Mouse (Mus musculus): Measurements from ENCODE around the gene Golga5. TPM values are rescaled to one million over a fixed set of nuclear protein-coding genes. Genes with fewer than 3 reads are reported as not detected.

Gene Golga5
- polyA plus RNA-seq, 1 experiment from 2014 or later, result 32.5 TPM

DNA sequence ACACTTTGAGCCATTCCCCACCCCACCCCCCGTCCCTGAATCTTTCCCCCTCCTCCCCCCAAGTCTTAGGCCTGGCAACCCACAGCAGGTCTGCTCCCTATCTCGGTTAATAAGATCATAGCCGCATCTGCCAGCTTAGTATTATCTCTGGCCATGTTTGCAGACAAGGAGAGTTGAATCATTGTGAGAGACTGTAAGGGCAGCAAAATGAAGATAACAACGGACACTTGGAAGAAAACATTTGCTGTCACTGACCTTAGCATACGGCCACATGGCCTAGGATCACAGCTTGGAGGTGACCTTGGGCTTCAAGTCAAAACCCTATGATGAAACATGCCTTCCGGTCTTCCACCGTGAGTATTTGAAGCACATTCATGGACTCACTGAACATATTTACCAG, 28.4 kb upstream of the Golga5 start:
- H3K27me3 ChIP-seq (ENCODE audit: control insufficient read depth, insufficient read depth, low read length), result no peaks in the 10 kb centered on the region
- H3K4me2 ChIP-seq (ENCODE audit: low read depth, low read length, severe bottlenecking), result no peak overlapping the region
- H3K9ac ChIP-seq (ENCODE audit: low read length), result no peak overlapping the region
- no peak overlapping the region for H3K4me3 ChIP-seq (ENCODE audit: low read depth, low read length)
- H3K36me3 ChIP-seq (ENCODE audit: control insufficient read depth, insufficient read depth, low read length), result no peaks in the 10 kb centered on the region
- 85% methylated on average over 7 of the region's 7 CpGs for WGBS
- H3K9me3 ChIP-seq (ENCODE audit: control insufficient read depth, low read length), result no peaks in the 10 kb centered on the region
- ATAC-seq (replicated peaks; ENCODE audit: low FRiP score) (no peak), DNase-seq (ENCODE audit: low spot score) (no peak)
- H3K27ac ChIP-seq (ENCODE audit: low read depth, low read length), result no peak overlapping the region
- peaks cover 2% of the 10 kb centered on the region; the same call in 1 of the 2 replicates for H3K4me1 ChIP-seq (replicated peaks; ENCODE audit: control insufficient read depth, insufficient read depth, low read length)

DNA sequence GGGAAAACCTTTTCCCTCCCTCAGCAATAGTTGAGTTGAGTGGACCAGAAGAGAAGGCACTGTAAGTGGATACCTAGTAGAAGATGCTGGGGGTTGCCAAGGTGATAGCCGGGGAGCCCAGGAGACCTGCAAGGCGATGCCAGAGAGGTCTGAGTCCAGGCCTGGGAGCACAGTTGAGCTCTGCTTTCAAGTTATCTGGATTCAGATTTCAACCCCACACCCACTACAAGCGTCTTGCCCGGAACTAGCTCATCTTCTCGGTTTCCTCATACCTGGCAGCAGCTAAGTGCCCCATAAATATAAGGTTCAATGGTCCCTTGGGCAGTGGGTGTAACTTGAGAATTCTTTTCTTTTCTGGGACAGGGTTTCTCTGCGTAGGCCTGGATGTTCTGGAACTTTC, 27.8 kb upstream of the Golga5 start:
- Histone ChIP-seq H3K4me2 (ENCODE audit: low read depth, low read length, severe bottlenecking) (no peak overlapping the region), H3K36me3 (ENCODE audit: control insufficient read depth, insufficient read depth, low read length) (no peaks in the 10 kb centered on the region), H3K27ac (ENCODE audit: low read depth, low read length) (no peak overlapping the region), H3K9ac (ENCODE audit: low read length) (no peak overlapping the region), H3K4me1 (replicated peaks; ENCODE audit: control insufficient read depth, insufficient read depth, low read length) (peaks cover 2% of the 10 kb centered on the region; the same call in 1 of the 2 replicates), H3K9me3 (ENCODE audit: control insufficient read depth, low read length) (no peaks in the 10 kb centered on the region), H3K27me3 (ENCODE audit: control insufficient read depth, insufficient read depth, low read length) (no peaks in the 10 kb centered on the region), H3K4me3 (ENCODE audit: low read depth, low read length) (no peak overlapping the region)
- no peak for DNase-seq (ENCODE audit: low spot score)
- no peak for ATAC-seq (replicated peaks; ENCODE audit: low FRiP score)
- 91% methylated on average over 6 of the region's 6 CpGs for whole genome bisulfite sequencing

DNA sequence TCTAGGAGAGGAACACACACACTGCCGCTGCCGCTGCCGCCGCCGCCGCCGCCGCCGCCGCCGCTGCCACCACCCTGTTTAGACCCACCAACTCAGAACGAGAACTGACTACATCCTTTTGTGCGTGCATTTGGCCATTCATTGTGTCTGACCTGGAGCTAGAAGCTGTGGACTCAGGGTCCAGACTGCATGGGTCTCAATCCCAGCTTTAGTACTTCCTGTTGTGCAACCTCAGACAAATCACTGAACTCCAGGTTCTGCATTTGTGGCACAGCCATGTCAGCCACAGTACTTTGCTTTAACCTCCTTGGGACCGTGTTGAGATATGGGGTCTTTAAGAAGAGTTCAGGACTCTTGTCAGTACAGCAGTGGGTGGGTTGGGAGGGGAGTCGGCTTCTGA, 26.3 kb upstream of the Golga5 start:
- no peak overlapping the region for H3K4me2 ChIP-seq (ENCODE audit: low read depth, low read length, severe bottlenecking)
- no peak overlapping the region for H3K27ac ChIP-seq (ENCODE audit: low read depth, low read length)
- H3K27me3 ChIP-seq (ENCODE audit: control insufficient read depth, insufficient read depth, low read length), result no peaks in the 10 kb centered on the region
- peaks cover 2% of the 10 kb centered on the region; the same call in 1 of the 2 replicates for H3K4me1 ChIP-seq (replicated peaks; ENCODE audit: control insufficient read depth, insufficient read depth, low read length)
- no peak for ATAC-seq (replicated peaks; ENCODE audit: low FRiP score)
- no peaks in the 10 kb centered on the region for H3K9me3 ChIP-seq (ENCODE audit: control insufficient read depth, low read length)
- H3K36me3 ChIP-seq (ENCODE audit: control insufficient read depth, insufficient read depth, low read length), result no peaks in the 10 kb centered on the region
- no peak for DNase-seq (ENCODE audit: low spot score)
- 94% methylated on average over 15 of the region's 15 CpGs for WGBS
- no peak overlapping the region for H3K9ac ChIP-seq (ENCODE audit: low read length)
- no peak overlapping the region for H3K4me3 ChIP-seq (ENCODE audit: low read depth, low read length)

DNA sequence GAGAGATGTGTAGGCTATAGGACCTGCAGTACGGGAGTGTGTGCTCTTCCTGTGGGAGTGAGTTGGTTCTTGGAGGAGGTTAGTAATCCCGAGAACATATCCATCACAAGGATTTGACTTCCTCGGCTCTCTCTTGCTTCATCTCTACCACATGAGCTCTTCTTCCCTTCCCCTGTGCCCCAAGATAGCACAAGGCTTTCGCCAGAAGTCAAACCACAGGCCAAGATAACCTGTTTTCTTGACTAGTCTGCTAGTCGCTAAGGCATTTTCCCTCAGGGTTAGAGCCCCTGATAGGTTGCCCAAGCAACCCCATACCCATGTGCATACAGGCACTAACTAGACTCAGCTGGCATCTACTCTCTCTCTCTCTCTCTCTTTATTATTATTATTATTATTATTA, 25.3 kb upstream of the Golga5 start:
- DNase-seq (ENCODE audit: low spot score) (no peak), ATAC-seq (replicated peaks; ENCODE audit: low FRiP score) (no peak)
- Histone ChIP-seq H3K4me1 (replicated peaks; ENCODE audit: control insufficient read depth, insufficient read depth, low read length) (peaks cover 2% of the 10 kb centered on the region; the same call in 1 of the 2 replicates), H3K9me3 (ENCODE audit: control insufficient read depth, low read length) (no peaks in the 10 kb centered on the region), H3K4me3 (ENCODE audit: low read depth, low read length) (no peak overlapping the region), H3K4me2 (ENCODE audit: low read depth, low read length, severe bottlenecking) (no peak overlapping the region), H3K36me3 (ENCODE audit: control insufficient read depth, insufficient read depth, low read length) (no peaks in the 10 kb centered on the region), H3K27me3 (ENCODE audit: control insufficient read depth, insufficient read depth, low read length) (no peaks in the 10 kb centered on the region), H3K9ac (ENCODE audit: low read length) (no peak overlapping the region), H3K27ac (ENCODE audit: low read depth, low read length) (no peak overlapping the region)
- 88% methylated on average over 5 of the region's 5 CpGs for WGBS

DNA sequence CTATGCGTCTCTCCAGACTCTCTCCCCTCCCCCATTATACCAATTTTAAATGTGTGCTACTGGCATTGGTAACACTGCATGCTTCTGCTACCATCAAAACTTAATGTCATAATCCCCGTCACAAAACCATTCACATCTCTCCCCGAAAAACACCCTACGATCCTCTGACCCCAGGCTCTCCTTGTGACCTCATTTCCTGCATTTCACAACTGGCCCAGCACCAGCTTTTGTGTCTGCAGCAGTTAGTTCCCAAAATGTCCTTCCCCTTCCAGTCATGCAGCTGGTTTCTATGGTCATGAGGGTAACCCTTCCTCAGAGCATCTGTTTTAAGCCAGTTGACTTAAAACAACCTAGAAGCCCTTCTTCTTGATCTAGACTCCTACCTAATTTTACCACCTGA, 23.5 kb upstream of the Golga5 start:
- H3K27me3 ChIP-seq (ENCODE audit: control insufficient read depth, insufficient read depth, low read length), result no peaks in the 10 kb centered on the region
- H3K4me3 ChIP-seq (ENCODE audit: low read depth, low read length), result no peak overlapping the region
- ATAC-seq (replicated peaks; ENCODE audit: low FRiP score), result no peak
- no peaks in the 10 kb centered on the region for H3K4me1 ChIP-seq (replicated peaks; ENCODE audit: control insufficient read depth, insufficient read depth, low read length)
- 81% methylated on average over 4 of the region's 4 CpGs for WGBS
- no peak overlapping the region for H3K27ac ChIP-seq (ENCODE audit: low read depth, low read length)
- H3K9me3 ChIP-seq (ENCODE audit: control insufficient read depth, low read length), result no peaks in the 10 kb centered on the region
- no peak for DNase-seq (ENCODE audit: low spot score)
- H3K9ac ChIP-seq (ENCODE audit: low read length), result no peak overlapping the region
- no peaks in the 10 kb centered on the region for H3K36me3 ChIP-seq (ENCODE audit: control insufficient read depth, insufficient read depth, low read length)
- H3K4me2 ChIP-seq (ENCODE audit: low read depth, low read length, severe bottlenecking), result no peak overlapping the region

DNA sequence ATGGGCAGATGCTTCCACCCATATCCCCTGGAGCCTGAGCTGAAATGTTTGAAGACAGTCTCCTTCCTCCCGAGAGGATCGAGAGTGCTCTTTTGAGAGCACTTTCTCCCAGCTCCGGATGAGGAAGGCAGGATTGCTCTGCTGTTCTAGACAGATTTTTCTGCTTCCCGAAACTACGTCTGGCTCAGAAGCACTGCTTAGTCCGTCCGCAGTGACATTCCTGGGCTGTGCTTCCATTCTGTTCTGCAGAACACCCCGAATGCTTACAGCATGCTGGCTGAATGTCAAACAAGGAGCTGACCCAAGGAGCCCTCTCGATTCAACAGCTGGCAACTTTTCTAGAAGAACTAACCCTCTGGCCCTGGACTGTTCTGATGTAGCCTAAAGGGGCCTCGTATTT, 18.5 kb upstream of the Golga5 start:
- Histone ChIP-seq H3K9me3 (ENCODE audit: control insufficient read depth, low read length) (no peaks in the 10 kb centered on the region), H3K27ac (ENCODE audit: low read depth, low read length) (no peak overlapping the region), H3K9ac (ENCODE audit: low read length) (no peak overlapping the region), H3K36me3 (ENCODE audit: control insufficient read depth, insufficient read depth, low read length) (no peaks in the 10 kb centered on the region), H3K27me3 (ENCODE audit: control insufficient read depth, insufficient read depth, low read length) (no peaks in the 10 kb centered on the region), H3K4me3 (ENCODE audit: low read depth, low read length) (no peak overlapping the region), H3K4me1 (replicated peaks; ENCODE audit: control insufficient read depth, insufficient read depth, low read length) (no peaks in the 10 kb centered on the region), H3K4me2 (ENCODE audit: low read depth, low read length, severe bottlenecking) (no peak overlapping the region)
- DNase-seq (ENCODE audit: low spot score) (no peak), ATAC-seq (replicated peaks; ENCODE audit: low FRiP score) (no peak)
- WGBS, result 74% methylated on average over 10 of the region's 10 CpGs

DNA sequence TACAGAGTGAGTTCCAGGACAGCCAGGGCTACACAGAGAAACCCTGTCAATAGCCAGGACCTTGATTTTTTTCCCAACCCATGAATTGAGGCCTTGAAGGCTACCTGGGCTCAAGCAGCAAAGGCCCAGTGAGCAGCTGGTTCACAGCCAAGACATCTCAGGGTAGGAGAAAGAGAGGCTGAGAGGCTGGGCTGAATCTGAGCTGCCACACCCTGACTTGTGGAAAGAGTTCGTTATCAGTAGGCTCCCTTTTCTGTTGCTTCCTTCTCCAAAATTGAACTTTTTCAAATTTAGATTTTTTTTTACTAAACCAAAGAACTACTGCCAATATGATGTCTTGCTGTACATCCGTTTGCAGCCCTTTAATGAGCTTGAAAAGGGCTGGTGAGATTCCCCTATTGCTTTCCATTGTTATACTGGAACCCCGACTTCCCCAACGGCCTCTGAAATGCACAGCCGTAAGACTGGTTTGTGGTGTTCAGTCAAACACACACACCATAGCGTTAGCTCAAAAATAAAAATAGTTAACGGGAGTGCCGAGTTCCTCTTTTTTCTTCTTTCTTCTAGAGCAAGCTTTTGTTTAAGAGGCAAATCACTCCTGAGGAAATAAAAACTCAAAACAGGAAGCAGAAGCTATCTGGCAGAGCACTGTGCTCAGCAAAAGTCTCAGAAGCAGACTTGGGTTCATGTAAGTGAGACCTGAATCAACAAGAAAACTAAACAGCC, 17.6 kb upstream of the Golga5 start:
- Histone ChIP-seq H3K9me3 (ENCODE audit: control insufficient read depth, low read length) (no peaks in the 10 kb centered on the region), H3K4me3 (ENCODE audit: low read depth, low read length) (no peak overlapping the region), H3K27ac (ENCODE audit: low read depth, low read length) (no peak overlapping the region), H3K4me1 (replicated peaks; ENCODE audit: control insufficient read depth, insufficient read depth, low read length) (no peaks in the 10 kb centered on the region), H3K27me3 (ENCODE audit: control insufficient read depth, insufficient read depth, low read length) (no peaks in the 10 kb centered on the region), H3K36me3 (ENCODE audit: control insufficient read depth, insufficient read depth, low read length) (no peaks in the 10 kb centered on the region), H3K4me2 (ENCODE audit: low read depth, low read length, severe bottlenecking) (no peak overlapping the region), H3K9ac (ENCODE audit: low read length) (no peak overlapping the region)
- 82% methylated on average over 8 of the region's 8 CpGs for WGBS
- ATAC-seq (replicated peaks; ENCODE audit: low FRiP score) (no peak), DNase-seq (ENCODE audit: low spot score) (no peak)

DNA sequence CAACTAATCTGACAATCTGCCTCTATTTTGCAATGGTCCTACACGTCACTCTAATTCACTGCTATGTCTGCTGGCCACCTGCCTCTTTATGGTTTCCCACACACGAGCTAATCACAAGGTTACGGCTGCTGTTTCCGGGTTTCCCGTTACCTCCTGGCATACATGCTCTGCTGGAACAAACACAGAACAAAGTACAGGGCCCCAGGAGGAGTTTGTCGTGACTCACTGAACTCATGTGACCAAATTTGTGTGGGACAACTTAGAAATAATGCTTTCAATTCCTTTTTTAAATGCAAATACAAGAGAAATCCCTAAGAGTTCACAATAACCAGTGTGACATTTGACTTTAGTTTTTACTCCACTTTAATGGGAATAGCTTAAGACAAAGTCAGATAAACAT, 15.4 kb upstream of the Golga5 start:
- Histone ChIP-seq H3K4me1 (replicated peaks; ENCODE audit: control insufficient read depth, insufficient read depth, low read length) (no peaks in the 10 kb centered on the region), H3K9me3 (ENCODE audit: control insufficient read depth, low read length) (no peaks in the 10 kb centered on the region), H3K4me2 (ENCODE audit: low read depth, low read length, severe bottlenecking) (no peak overlapping the region), H3K9ac (ENCODE audit: low read length) (no peak overlapping the region), H3K27me3 (ENCODE audit: control insufficient read depth, insufficient read depth, low read length) (no peaks in the 10 kb centered on the region), H3K36me3 (ENCODE audit: control insufficient read depth, insufficient read depth, low read length) (no peaks in the 10 kb centered on the region), H3K27ac (ENCODE audit: low read depth, low read length) (no peak overlapping the region), H3K4me3 (ENCODE audit: low read depth, low read length) (no peak overlapping the region)
- no peak for DNase-seq (ENCODE audit: low spot score)
- ATAC-seq (replicated peaks; ENCODE audit: low FRiP score), result no peak
- 67% methylated on average over 6 of the region's 6 CpGs for WGBS

DNA sequence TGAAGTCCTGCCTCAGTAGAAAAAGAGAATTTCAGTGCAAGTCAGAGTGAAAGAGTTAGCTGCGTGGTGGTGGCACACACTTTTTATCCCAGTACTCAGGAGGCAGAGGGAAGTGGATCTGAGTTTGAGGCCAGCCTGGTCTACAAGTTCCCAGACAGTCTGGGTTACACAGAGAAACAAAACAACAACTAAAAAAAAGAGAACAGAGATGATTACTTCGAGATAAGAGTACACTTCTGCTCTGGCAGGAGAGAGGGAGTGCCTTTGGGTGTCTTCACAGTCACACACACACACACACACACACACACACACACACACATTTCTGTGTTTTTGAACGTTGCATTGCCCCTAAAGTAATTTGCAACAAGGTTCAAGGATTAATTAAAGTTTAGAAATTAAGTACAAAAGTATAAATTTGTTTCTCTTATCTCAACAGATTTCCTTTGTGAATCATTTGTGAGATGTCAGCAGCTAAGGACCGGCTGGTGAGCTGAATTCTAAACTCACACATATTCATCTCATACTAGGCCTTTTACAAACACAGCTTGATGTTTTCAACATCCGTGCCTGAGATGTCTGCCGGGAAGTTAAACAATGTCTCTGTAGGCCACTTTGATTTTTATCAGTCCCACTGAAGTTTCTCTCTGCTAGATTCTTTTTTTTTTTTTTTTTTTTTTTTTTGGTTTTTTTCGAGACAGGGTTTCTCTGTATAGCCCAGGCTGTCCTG, 12.3 kb upstream of the Golga5 start:
- Histone ChIP-seq H3K27me3 (ENCODE audit: control insufficient read depth, insufficient read depth, low read length) (no peaks in the 10 kb centered on the region), H3K36me3 (ENCODE audit: control insufficient read depth, insufficient read depth, low read length) (no peaks in the 10 kb centered on the region), H3K27ac (ENCODE audit: low read depth, low read length) (no peak overlapping the region), H3K9me3 (ENCODE audit: control insufficient read depth, low read length) (no peaks in the 10 kb centered on the region), H3K4me2 (ENCODE audit: low read depth, low read length, severe bottlenecking) (no peak overlapping the region), H3K4me1 (replicated peaks; ENCODE audit: control insufficient read depth, insufficient read depth, low read length) (no peaks in the 10 kb centered on the region), H3K4me3 (ENCODE audit: low read depth, low read length) (no peak overlapping the region), H3K9ac (ENCODE audit: low read length) (no peak overlapping the region)
- WGBS, result 84% methylated on average over 7 of the region's 7 CpGs
- ATAC-seq (replicated peaks; ENCODE audit: low FRiP score), result no peak
- no peak for DNase-seq (ENCODE audit: low spot score)

Data from forebrain, embryonic 11.5 days (tissue).